Mouse (Mus musculus) gastrocnemius, postnatal 25 days (tissue): ENCODE results near the gene Sumo3. TPM values are rescaled to one million over a fixed set of nuclear protein-coding genes. Genes with fewer than 3 reads are reported as not detected.

Source experiments
- DNase-seq: peaks from one replicate; pipeline ENCODE4 v3.0.0; 2022
- long read RNA-seq, 2 experiments: library from polyadenylated mRNA; stranded (forward); transcript quantifications; one replicate each; pipeline ENCODE4 v2.0.0; 2021
- total RNA-seq, 2 experiments: library from RNA; stranded (reverse); gene quantifications; 1 replicate in 1 of 2; 2 replicates in 1 of 2; pipeline ENCODE4 v1.2.3; 2021

Gene Sumo3
- total RNA-seq, result 10 to 100 TPM; 32.8 to 36.7 TPM
- long read RNA-seq, experiment 1, transcript Sumo3-201 (4 exons, 2,630 nt), result major isoform, 41 of 47 reads
- long read RNA-seq, experiment 1, partial matches to known transcripts, result 2 of 47 reads
- long read RNA-seq, experiment 1, other reads (novel, unspliced or antisense), result 2 of 47 reads
- long read RNA-seq, experiment 2, transcript Sumo3-201 (4 exons, 2,630 nt), result major isoform, 40 of 44 reads
- long read RNA-seq, experiment 2, partial matches to known transcripts, result 0 of 44 reads
- long read RNA-seq, experiment 2, other reads (novel, unspliced or antisense), result 1 of 44 reads

DNA sequence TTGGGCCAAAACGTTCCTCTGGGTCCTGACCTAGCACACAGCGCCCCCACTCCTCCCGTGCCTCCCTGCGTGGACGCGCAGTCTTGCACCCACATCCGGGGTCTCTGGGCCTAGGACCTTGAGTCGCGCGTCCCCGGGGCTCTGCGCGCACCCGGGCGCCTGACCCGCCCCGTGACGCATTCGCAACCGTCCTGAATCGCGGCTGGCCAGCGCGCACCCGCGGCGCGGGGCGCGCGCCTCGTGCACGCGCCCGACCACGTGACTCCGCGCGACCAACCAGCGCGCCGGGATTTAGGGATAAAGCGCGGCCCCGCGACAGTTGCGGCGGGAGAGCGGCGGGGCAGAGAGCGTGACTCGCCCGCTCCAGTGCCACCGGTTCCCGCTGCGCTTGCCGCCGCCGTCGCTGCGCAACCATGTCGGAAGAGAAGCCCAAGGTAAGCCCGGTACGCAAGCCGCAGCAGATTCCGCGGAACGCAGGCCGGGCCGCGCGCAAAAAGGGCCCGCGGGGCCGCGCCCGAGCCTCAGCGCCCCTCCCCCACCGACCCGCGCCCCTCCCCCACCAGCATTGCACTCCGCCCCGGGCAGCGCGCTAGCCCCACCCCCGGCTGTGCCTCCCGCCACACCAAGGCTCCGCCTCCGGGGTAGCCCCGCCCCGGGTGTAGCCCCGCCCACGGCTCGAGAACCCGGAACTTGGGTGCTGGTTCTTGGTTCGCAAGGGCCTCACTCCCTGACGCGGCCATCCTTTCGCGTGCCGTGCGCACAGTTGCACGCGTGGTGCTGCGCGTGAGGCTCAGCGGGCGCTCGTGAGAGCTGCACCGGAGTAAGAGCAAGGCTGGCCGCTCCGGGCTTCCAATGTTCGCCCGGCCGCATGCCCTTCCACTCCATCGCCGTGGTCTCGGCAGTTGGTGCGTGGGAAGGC is at the start of gene Sumo3, which contains the start of gene Gm49325:
Sumo3 (plus strand) TSS at position 190 of the 919 bp plus-strand sequence.
Gm49325 (plus strand) TSS at position 290 of the 919 bp plus-strand sequence.
- peak; percentile 98 for DNase-seq

DNA sequence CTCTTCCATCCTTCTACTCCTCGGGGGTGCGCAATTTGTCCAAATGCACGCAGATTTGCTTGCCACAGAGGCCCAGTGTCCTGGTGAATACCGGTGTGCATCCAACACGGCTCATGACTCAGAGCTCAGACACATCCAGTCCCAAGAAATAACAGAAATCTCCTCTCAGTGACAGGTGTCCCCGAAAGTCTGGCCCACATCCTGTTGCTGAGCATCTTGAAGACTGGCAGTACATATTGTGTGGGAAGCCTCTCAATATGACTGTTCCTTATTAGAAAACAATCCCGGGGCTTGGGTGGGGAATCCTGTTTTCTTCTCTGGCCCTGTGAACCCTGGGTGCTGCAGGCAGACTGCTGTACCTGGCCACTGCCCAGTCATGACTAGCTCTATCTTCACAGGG is 49.3 kb upstream of the Sumo3 start:
- DNase-seq, result no peak

DNA sequence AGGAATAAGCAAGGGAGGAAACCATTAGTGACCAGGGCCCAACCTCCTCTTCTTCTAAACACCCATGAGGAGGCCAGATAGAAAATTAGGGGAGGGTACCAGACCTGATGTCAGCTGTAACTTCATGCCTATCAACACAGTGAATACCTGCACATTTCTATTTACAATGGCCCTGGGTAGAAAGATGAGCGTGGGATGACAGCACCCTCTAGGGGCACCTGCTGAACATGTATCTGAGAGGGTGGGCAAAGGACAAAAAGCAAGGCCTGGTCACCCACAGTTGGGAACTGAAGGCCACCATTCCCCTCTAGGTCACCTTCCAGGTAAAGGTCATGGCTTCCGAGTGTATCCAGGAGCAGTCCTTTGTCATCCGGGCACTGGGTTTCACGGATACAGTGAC is 48.3 kb upstream of the Sumo3 start:
- DNase-seq, result no peak

DNA sequence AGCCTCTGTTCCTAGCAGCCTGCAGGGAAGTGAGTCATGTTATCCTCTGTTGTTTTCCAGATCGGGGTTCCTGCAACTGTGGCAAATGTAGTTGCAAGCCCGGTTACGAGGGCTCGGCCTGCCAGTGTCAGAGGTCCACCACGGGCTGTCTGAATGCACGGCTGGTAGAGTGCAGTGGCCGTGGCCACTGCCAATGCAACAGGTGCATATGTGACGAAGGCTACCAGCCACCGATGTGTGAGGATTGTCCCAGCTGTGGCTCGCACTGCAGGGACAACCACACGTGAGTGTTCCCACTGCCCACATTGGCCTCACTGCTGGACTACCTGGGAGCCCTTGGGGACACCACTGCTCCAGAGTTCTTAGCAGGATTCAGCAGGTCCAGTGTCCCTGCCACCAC is 45.8 kb upstream of the Sumo3 start:
- DNase-seq, result no peak

- no peak for DNase-seq
Measured at GRCm38 (mm10) chr10:77560830-77561229, 45.1 kb upstream of the Sumo3 start.

DNA sequence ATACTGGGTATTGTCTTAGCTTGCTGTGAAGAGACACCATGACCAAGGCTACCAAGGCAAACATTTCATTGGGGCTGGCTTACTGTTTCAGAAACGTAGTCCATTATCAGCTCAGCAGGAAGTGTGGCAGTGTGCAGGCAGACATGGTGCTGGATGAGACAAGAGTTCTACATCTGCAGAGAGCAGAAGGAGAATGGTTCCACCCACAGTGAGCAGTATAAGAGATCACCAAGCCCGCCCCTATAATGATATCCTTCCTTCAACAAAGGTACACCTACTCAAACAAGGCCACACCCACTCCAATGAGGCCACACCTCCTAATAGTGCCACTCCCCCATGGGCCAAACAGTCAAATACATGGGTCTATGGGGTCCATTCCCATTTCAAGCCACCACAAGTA is 44.4 kb upstream of the Sumo3 start:
- DNase-seq, result no peak

DNA sequence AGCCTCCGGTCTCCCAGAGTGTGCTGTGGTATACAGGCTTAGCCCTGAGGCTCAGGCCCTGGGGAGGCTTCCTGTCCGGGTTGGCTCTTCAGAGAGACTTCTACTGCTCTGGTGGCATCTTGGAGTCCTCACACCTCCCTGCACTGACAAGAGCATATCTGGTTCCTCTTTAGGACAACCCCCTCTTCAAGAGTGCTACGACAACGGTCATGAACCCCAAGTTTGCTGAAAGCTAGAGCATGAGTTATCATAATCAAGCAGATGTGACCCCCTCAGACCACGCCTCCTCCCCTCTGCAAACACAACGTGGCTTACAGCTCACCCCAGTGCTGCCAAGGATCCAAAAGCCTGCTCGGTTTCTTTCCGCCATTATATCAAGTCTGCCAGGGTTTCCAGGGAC is 40.9 kb upstream of the Sumo3 start:
- DNase-seq, result no peak

DNA sequence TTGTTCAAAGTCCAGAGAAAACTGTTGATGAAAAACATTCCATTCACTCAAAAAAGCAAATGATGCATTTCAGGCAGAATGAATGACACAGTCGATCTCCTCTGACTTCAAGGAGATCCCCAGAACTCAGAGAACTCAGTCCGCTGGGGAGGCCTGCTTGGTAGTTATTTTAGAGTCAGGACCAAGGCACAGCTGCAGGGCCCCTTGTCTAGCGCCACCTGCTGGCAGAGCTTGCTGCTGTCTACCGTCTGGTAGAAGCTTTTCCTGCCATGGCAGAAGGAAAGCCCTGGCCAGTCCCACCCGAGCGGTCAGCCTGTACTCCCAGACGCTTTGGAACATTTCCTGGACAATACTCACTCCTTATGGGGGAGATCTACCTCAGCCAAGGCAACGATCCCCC is 39.2 kb upstream of the Sumo3 start:
- peak; percentile 74 for DNase-seq

DNA sequence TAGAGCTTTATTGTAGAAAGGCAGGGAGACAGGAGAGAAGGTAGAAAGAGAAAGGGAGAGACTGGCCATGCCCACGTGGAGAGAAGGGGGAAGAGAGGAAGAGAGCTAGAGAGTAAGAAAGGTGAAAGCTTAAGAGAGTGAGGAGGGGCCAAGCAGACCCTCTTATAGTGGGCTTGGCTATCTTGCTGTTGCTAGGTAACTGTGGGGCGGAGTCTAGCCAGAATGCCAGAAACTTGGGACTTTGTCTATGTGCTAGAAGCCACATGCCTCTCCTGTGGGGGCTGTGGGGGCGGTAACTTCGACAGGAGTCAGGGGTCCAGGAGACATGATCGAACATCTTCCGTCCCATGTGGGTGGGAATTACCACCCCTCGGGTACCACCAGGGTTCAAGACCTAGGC is 36.4 kb upstream of the Sumo3 start:
- DNase-seq, result no peak

- DNase-seq, result no peak
Measured at GRCm38 (mm10) chr10:77569973-77570658, 35.8 kb upstream of the Sumo3 start.

- no peak for DNase-seq
Measured at GRCm38 (mm10) chr10:77572225-77572624, 33.7 kb upstream of the Sumo3 start.

GRCm38 (mm10) chr10:77573162-77573561 is 32.7 kb upstream of the Sumo3 start:
- no peak for DNase-seq

DNA sequence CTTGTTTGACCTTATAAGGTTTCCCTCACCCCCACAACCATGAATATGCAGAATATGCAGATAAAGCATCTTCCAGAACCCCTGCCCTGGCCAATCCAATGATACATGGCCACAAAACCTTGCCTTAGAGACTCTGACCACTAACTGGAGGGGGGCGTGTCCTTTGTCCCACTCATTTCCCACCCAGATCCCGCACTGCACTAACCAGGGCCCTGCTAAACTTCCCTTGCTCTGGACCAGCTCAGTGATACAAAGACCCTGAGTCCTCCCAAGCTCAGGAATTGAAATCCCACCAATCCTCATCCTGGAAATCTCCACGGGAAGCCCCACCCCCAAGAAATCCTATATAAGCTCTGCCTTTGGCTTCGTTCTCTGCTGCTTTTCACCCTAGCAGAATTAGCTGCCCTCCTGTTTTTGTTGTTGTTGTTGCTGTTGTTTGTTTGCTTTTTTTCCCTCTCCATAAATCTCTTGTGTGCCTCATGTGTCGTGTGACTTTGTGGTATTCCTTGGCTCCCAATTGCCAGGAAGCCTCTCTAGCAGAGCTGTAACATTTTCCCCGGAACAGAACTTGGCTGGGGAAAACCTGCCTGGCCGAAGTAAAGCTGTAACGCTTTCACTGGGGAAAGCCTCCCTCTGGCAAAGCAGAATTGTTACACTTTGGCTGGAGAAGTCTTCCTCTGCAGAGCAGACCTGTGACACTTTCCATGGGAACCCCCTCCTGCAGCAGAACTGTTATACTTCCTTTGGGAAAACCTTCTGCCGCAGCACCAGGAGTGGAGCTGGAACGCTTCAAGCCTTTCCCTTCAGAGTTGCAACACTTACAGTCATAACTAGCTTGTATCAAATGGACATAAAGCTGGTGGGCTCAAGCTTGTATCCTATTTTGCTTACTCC is 25.6 kb upstream of the Sumo3 start:
- peak; percentile 23 for DNase-seq

- no peak for DNase-seq
Measured at GRCm38 (mm10) chr10:77581023-77581407, 24.9 kb upstream of the Sumo3 start.

GRCm38 (mm10) chr10:77581408-77582284 is 24.3 kb upstream of the Sumo3 start, which contains the start of gene Pttg1ip:
Gene Pttg1ip, plus strand, starts transcription at chr10:77581720.
- DNase-seq, result peak; percentile 97

- DNase-seq, result no peak
Measured at GRCm38 (mm10) chr10:77582285-77582618, 23.6 kb upstream of the Sumo3 start.

DNA sequence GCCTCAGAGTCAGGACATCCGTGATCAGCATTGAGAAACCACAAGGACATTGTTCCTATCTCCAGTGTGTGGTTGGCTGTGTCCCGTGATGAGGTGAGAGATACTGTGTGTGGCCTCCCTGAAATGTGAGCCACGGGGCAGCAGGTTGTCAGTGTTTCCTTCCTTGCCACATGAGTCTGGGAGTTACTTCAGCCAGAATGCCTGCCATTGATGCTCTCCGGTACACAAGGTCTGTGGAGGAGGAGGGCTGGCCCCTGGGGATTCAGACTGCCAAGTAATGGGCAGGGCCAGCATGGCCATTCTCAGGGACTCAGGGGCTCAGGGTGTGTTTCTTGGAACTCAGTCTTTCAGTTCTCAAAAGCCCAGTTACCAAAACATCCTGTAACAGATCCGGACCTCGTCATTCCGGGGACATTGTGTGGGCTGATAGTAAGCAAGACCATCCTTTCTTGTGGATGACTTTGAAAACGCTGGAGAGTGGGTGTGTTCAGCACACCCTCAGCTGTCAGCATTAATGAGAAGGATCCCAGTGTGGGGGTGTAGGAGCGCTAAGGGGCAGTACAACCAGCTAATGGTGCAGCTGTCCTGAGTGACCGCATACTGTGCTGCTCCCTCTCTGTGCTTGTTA is 22.0 kb upstream of the Sumo3 start:
- DNase-seq, result peak; percentile 43

- no peak for DNase-seq
Measured at GRCm38 (mm10) chr10:77586637-77587036, 19.3 kb upstream of the Sumo3 start.

DNA sequence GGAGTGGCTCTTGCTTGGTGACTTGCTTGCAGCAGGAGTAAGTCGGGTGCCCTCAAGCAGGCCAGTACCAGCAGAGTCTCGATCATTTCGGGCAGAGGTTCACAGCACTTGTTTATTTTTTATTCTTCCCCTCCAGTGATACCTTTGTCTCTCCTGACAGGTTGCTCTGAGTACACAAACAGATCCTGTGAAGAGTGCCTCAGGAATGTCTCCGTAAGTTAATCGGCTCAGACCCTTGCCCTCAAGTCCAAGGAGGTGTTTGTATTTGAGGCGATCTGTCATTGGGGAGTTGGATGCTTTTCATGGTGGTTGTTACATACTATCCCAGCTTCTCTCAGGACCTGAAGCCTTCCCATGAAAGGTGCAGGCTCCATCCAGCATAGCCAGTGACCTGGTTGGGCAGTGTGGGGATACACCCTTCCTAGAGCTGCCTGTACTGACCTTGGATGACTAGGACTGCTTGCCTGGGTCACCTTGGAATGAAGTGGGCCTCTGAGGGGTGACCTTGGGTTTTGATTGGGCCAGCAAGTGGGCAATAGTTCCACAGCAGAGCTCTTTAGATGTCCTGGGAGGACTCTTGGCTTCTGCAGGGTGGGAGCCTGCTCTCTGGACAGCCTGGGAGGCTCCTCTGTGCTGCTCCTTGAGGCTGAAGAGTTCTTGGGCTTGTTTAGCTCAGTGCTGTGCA is 18.7 kb upstream of the Sumo3 start:
- DNase-seq, result no peak

- no peak for DNase-seq
Measured at GRCm38 (mm10) chr10:77588036-77588435, 17.9 kb upstream of the Sumo3 start.
